Mouse (Mus musculus): ENCODE data around the gene Zfr. TPM values are rescaled to one million over a fixed set of nuclear protein-coding genes. Genes with fewer than 3 reads are reported as not detected.
A peak's percentile ranks its signal among the peaks of the same experiment; 100 is the strongest.

Zfr gene
- total and polyA plus RNA-seq, 3 experiments, result 47.5 to 89.8 (median 84.9) TPM

GRCm38 (mm10) chr15:12196410-12197191 is 79.0 kb downstream of the Zfr start:
- Histone ChIP-seq H3K36me3 (replicated peaks in 1 of 2; ENCODE audit: control insufficient read depth in 1 of 2, insufficient read depth in 1 of 2, low read length in 1 of 2) (peaks cover 0 to 24% of the 10 kb centered on the region in 2 experiments), H3K27ac (ENCODE audit: insufficient read depth, low read depth) (no peak overlapping the region), H3K27me3 (replicated peaks) (no peaks in the 10 kb centered on the region), H3K4me2 (ENCODE audit: insufficient read depth, low read depth, poor library complexity, severe bottlenecking) (no peak overlapping the region; the same call in 1 of the 2 replicates), H3K4me3 (replicated peaks in 1 of 3; ENCODE audit: low read depth in 2 of 3, low read length in 2 of 3, poor library complexity in 1 of 3) (no peak overlapping the region), H3K4me1 (ENCODE audit: control insufficient read depth in 1 of 2, insufficient read depth in 2 of 2) (peaks cover 0 to 4% of the 10 kb centered on the region in 2 experiments; a peak in 2 of 4 replicates), H3K79me2 (replicated peaks; ENCODE audit: control insufficient read depth, extremely low read depth, insufficient read depth, poor library complexity, severe bottlenecking) (no peaks in the 10 kb centered on the region), H3K9ac (ENCODE audit: insufficient read depth, low read depth) (no peak overlapping the region), H3K9me3 (replicated peaks; ENCODE audit: low read length) (no peaks in the 10 kb centered on the region)
- TF ChIP-seq RAD21 (IDR thresholded peaks at IDR 0.05; ENCODE audit: low read depth, low read length) (peak; percentile 95), ETS1 (conservative IDR thresholded peaks at IDR 0.05; ENCODE audit: low read depth, low read length) (no peak), MAFK (IDR thresholded peaks at IDR 0.05; ENCODE audit: insufficient replicate concordance, low read length) (no peak), ELF1 (IDR thresholded peaks at IDR 0.05; ENCODE audit: low read depth, low read length) (no peak), MAZ (IDR thresholded peaks at IDR 0.05; ENCODE audit: low read depth, low read length) (no peak), E2F4 (IDR thresholded peaks at IDR 0.05; ENCODE audit: insufficient replicate concordance, low read depth, low read length) (no peak), JUND (conservative IDR thresholded peaks at IDR 0.05; ENCODE audit: low read depth, low read length) (no peak), JUN (IDR thresholded peaks at IDR 0.05; ENCODE audit: insufficient read depth, low read depth, low read length) (no peak), CTCF (conservative IDR thresholded peaks at IDR 0.05 in 1 of 2, IDR thresholded peaks at IDR 0.05 in 1 of 2; ENCODE audit: low read depth in 2 of 2, low read length in 2 of 2) (peak; percentile 62 to 95), ZKSCAN1 (IDR thresholded peaks at IDR 0.05; ENCODE audit: borderline replicate concordance, low read depth, low read length) (no peak), MAX (IDR thresholded peaks at IDR 0.05; ENCODE audit: low read length) (no peak), MXI1 (IDR thresholded peaks at IDR 0.05; ENCODE audit: low read depth, low read length) (no peak), POLR2AphosphoS2 (IDR thresholded peaks at IDR 0.05; ENCODE audit: low read depth, low read length) (no peak), POLR2A (IDR thresholded peaks at IDR 0.05; ENCODE audit: low read depth, low read length) (no peak), USF1 (IDR thresholded peaks at IDR 0.05; ENCODE audit: low read depth, low read length) (no peak), NRF1 (IDR thresholded peaks at IDR 0.05; ENCODE audit: low read depth, low read length) (no peak), SMC3 (IDR thresholded peaks at IDR 0.05; ENCODE audit: low read depth, low read length) (peak; percentile 90), ZC3H11A (IDR thresholded peaks at IDR 0.05; ENCODE audit: low read depth, low read length) (peak; percentile 80), BHLHE40 (IDR thresholded peaks at IDR 0.05; ENCODE audit: low read depth, low read length) (no peak), ZMIZ1 (IDR thresholded peaks at IDR 0.05; ENCODE audit: low read depth, low read length) (no peak)
- in situ Hi-C loops (cut with MboI; ENCODE audit: low pct_ligation_motif_present, low pct_unique_long_range_greater_than_20kb, low sequenced_read_pairs) (loop anchor here (10.0 kb wide), 2 partner anchors 168 to 598 kb away; no protein-coding TSS in a partner anchor), dilution Hi-C loops (cut with MboI; ENCODE audit: extremely low pct_ligation_motif_present, extremely low pct_unique_long_range_greater_than_20kb, low sequenced_read_pairs) (loop anchor here (25.0 kb wide), 1 partner anchor 91 kb away; no protein-coding TSS in a partner anchor)
- peak; percentile 86 for DNase-seq (ENCODE audit: extremely low read depth)
